In genomic region chr15:80704267-80704666, GRCm38 (mm10) we compare ENCODE assay signal across 8 mouse cellular contexts. TPM values are rescaled to one million over a fixed set of nuclear protein-coding genes. Genes with fewer than 3 reads are reported as not detected.
A peak's percentile ranks its signal among the peaks of the same experiment; 100 is the strongest.
DNase-seq lines count a peak whose midpoint lies in the region; ATAC-seq and TF ChIP-seq lines count a peak whose summit lies in the region.

No protein-coding gene starts in this region.

- 0 out of 2 replicates have a peak, but pooled peaks cover 7% of the 10 kb centered on the region for H3K27me3 ChIP-seq in E14TG2a.4 (ENCODE audit: insufficient read depth, low read length)
- no peaks in the 10 kb centered on the region for H3K27me3 ChIP-seq in forebrain, embryonic 11.5 days (ENCODE audit: control insufficient read depth, insufficient read depth, low read length)
- H3K27me3 ChIP-seq in heart, embryonic 16.5 days (ENCODE audit: control insufficient read depth, insufficient read depth, low read length): no peaks in the 10 kb centered on the region
- no peaks in the 10 kb centered on the region for H3K27me3 ChIP-seq in thymus, adult 2 months (ENCODE audit: control insufficient read depth, insufficient read depth, low read length)

- H3K9ac ChIP-seq in forebrain, embryonic 11.5 days (ENCODE audit: low read length): no peak overlapping the region
- H3K9ac ChIP-seq in heart, embryonic 16.5 days (ENCODE audit: low read length): no peak overlapping the region

- no peak overlapping the region for H3K4me3 ChIP-seq in E14TG2a.4 (replicated peaks; ENCODE audit: low read length)
- no peak overlapping the region for H3K4me3 ChIP-seq in forebrain, embryonic 11.5 days (ENCODE audit: low read depth, low read length)
- H3K4me3 ChIP-seq in heart, embryonic 16.5 days (ENCODE audit: low read length): no peak overlapping the region
- no peak overlapping the region for H3K4me3 ChIP-seq in lung, adult 2 months (replicated peaks; ENCODE audit: extremely low read depth, low read depth, low read length)
- no peak overlapping the region for H3K4me3 ChIP-seq in thymus, adult 2 months (ENCODE audit: control insufficient read depth, insufficient read depth, low read length)

- DNase-seq in c-Kit-negative CD71-positive TER-119-positive erythroid progenitor cells, embryonic 14.5 days (ENCODE audit: low read depth, low spot score): peak; percentile 43
- DNase-seq in forebrain, embryonic 11.5 days (ENCODE audit: low spot score): peak; percentile 87
- DNase-seq in kidney, postnatal 25 days: peak; percentile 89 to 93
- DNase-seq in lung, adult 2 months: peak; percentile 73
- DNase-seq in thymus, adult 2 months: peak; percentile 87

- no peaks in the 10 kb centered on the region for H3K36me3 ChIP-seq in E14TG2a.4 (ENCODE audit: insufficient read depth, low read length)
- H3K36me3 ChIP-seq in forebrain, embryonic 11.5 days (ENCODE audit: control insufficient read depth, insufficient read depth, low read length): no peaks in the 10 kb centered on the region
- no peaks in the 10 kb centered on the region for H3K36me3 ChIP-seq in heart, embryonic 16.5 days (ENCODE audit: control insufficient read depth, insufficient read depth)
- no peaks in the 10 kb centered on the region for H3K36me3 ChIP-seq in thymus, adult 2 months (ENCODE audit: control insufficient read depth, insufficient read depth, low read length)

- 4% methylated on average over 7 of the region's 7 CpGs for WGBS in forebrain, embryonic 11.5 days
- 4% methylated on average over 7 of the region's 7 CpGs for WGBS in heart, embryonic 16.5 days
- 8% methylated on average over 7 of the region's 7 CpGs for WGBS in lung, adult 2 months
- WGBS in thymus, adult 2 months: 6% methylated on average over 7 of the region's 7 CpGs

- peak; percentile 66 for TF ChIP-seq CTCF in E14TG2a.4 (conservative IDR thresholded peaks at IDR 0.05; ENCODE audit: low read length)
- TF ChIP-seq CTCF in lung, adult 2 months (IDR thresholded peaks at IDR 0.05; ENCODE audit: insufficient read depth, low read length): peak; percentile 97
- TF ChIP-seq CTCF in thymus, adult 2 months (IDR thresholded peaks at IDR 0.05; ENCODE audit: borderline replicate concordance, control insufficient read depth, extremely low read depth, insufficient read depth, low read length, poor library complexity): peak; percentile 92

- no peaks in the 10 kb centered on the region for H3K9me3 ChIP-seq in E14TG2a.4 (ENCODE audit: low read length)
- no peaks in the 10 kb centered on the region for H3K9me3 ChIP-seq in forebrain, embryonic 11.5 days (ENCODE audit: control insufficient read depth, low read length)
- H3K9me3 ChIP-seq in heart, embryonic 16.5 days (replicated peaks; ENCODE audit: control insufficient read depth, low read length): no peaks in the 10 kb centered on the region

- TF ChIP-seq POLR2A in lung, adult 2 months (IDR thresholded peaks at IDR 0.05; ENCODE audit: borderline replicate concordance, extremely low read depth, low read depth, low read length): no peak
- TF ChIP-seq POLR2A in thymus, adult 2 months (IDR thresholded peaks at IDR 0.05; ENCODE audit: control insufficient read depth, extremely low read depth, insufficient read depth, low read length, poor library complexity): no peak

- H3K4me1 ChIP-seq in E14TG2a.4 (replicated peaks; ENCODE audit: low read depth, low read length): peaks cover 15% of the 10 kb centered on the region
- peaks cover 3% of the 10 kb centered on the region; the same call in 1 of the 2 replicates for H3K4me1 ChIP-seq in forebrain, embryonic 11.5 days (replicated peaks; ENCODE audit: control insufficient read depth, insufficient read depth, low read length)
- H3K4me1 ChIP-seq in heart, embryonic 16.5 days (ENCODE audit: control insufficient read depth, insufficient read depth, low read length): peaks cover 22% of the 10 kb centered on the region
- H3K4me1 ChIP-seq in lung, adult 2 months (ENCODE audit: control insufficient read depth, insufficient read depth, low read length): peaks cover 12% of the 10 kb centered on the region
- peaks cover 19% of the 10 kb centered on the region for H3K4me1 ChIP-seq in thymus, adult 2 months (replicated peaks; ENCODE audit: control insufficient read depth, insufficient read depth, low read length)

- H3K4me2 ChIP-seq in forebrain, embryonic 11.5 days (ENCODE audit: low read depth, low read length, severe bottlenecking): no peak overlapping the region
- H3K4me2 ChIP-seq in heart, embryonic 16.5 days (ENCODE audit: low read depth, low read length): peak overlapping the region; percentile 38; the same call in 1 of the 2 replicates

- ATAC-seq in forebrain, embryonic 11.5 days (replicated peaks; ENCODE audit: low FRiP score): peak; percentile 71
- ATAC-seq in heart, embryonic 16.5 days (replicated peaks; ENCODE audit: extremely low read depth, insufficient read depth, low FRiP score): peak; percentile 64
- ATAC-seq in neutrophil, adult 5-6 weeks (ENCODE audit: extremely low read depth, insufficient number of reproducible peaks, low FRiP score, poor library complexity, severe bottlenecking): peak; percentile 93

- no peak overlapping the region for H3K27ac ChIP-seq in forebrain, embryonic 11.5 days (ENCODE audit: low read depth, low read length)
- H3K27ac ChIP-seq in heart, embryonic 16.5 days (ENCODE audit: low read length): no peak overlapping the region
- H3K27ac ChIP-seq in thymus, adult 2 months (ENCODE audit: control insufficient read depth, insufficient read depth, low read length): no peak overlapping the region

RNA-seq across cellular contexts. Expression of gene Tnrc6b, which starts 6.8 kb away (rescaled TPM):
- 20.8 and 23.3 TPM in 2 replicates for polyA plus RNA-seq in forebrain, embryonic 11.5 days (2014; fragmentation: Nextera tagmentation; extraction: Ambion mirVana)
- 21.2 and 25.6 TPM in 2 replicates for polyA plus RNA-seq in heart, embryonic 16.5 days (2015; fragmentation: Nextera tagmentation; extraction: Ambion mirVana)
- 16.6 TPM in 2 replicates for polyA plus RNA-seq in lung, adult 2 months (2012; rRNA removed)
- 133 and 164 TPM in 2 replicates for total RNA-seq in neutrophil, adult 5-6 weeks (2017)
- polyA plus RNA-seq in thymus, adult 2 months (2012; rRNA removed): 56.1 and 57.9 TPM in 2 replicates

RNA-seq across cellular contexts. Expression of gene Fam83f, which starts 32.6 kb away (rescaled TPM):
- polyA plus RNA-seq in forebrain, embryonic 11.5 days (2014; fragmentation: Nextera tagmentation; extraction: Ambion mirVana): 0.32 and 0.51 TPM in 2 replicates
- polyA plus RNA-seq in heart, embryonic 16.5 days (2015; fragmentation: Nextera tagmentation; extraction: Ambion mirVana): 0.60 and 0.81 TPM in 2 replicates
- polyA plus RNA-seq in lung, adult 2 months (2012; rRNA removed): 1.2 and 2.2 TPM in 2 replicates
- total RNA-seq in neutrophil, adult 5-6 weeks (2017): 0.35 and 0.49 TPM in 2 replicates
- 3.5 and 5.4 TPM in 2 replicates for polyA plus RNA-seq in thymus, adult 2 months (2012; rRNA removed)
